Mouse (Mus musculus): ENCODE measurements around the gene Taok2.
"Not testable (repeated sequence)": the region's sequence is repeated elsewhere in the genome, so short reads cannot be mapped to it uniquely, and the experiment has no call there.

Taok2 gene

GRCm38 (mm10) chr7:126884286-126885164 lies at the start of gene Taok2:
Gene Taok2 (minus strand): TSS chr7:126884703.
- DNase-seq (ENCODE audit: extremely low read depth, low read depth, low spot score), result no peak

DNA sequence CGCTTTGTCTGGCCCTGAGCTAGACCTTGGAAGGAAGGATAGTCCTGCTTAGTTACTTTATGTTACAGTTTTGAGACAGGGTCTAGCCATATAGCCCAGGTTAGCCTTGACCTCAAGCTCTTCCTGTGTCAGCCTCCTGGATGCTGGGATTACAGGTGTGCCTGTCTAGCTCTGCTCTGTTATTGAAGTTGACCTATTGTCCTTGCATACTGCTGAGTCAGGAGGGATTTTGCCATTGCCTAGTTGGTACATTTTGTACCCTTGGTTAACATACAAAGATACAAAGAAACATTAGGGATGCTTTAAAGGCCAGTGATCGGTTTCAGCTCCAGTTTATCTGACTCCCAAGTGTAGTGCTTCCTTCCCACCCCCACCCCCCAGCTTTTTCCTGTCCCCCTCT lies 48.1 kb upstream of the Taok2 start:
- no peak for DNase-seq (ENCODE audit: extremely low read depth, low read depth, low spot score)

DNA sequence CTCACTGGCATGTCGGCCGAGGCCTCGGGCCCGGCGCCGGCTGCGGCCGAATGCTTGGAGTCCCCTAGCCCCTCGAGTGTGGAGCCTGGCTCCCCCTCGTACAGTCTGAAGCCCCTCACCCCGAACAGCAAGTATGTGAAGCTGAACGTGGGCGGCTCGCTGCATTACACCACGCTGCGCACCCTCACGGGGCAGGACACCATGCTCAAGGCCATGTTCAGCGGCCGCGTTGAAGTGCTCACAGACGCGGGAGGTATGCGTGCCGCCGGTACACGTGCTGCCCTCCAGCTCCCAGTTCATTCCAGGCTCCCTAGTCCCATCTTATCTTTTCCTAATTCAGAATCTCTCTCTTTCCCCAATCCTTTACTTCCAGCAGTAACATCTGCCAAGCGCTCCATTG lies 44.5 kb upstream of the Taok2 start:
- no peak for DNase-seq (ENCODE audit: extremely low read depth, low read depth, low spot score)

DNA sequence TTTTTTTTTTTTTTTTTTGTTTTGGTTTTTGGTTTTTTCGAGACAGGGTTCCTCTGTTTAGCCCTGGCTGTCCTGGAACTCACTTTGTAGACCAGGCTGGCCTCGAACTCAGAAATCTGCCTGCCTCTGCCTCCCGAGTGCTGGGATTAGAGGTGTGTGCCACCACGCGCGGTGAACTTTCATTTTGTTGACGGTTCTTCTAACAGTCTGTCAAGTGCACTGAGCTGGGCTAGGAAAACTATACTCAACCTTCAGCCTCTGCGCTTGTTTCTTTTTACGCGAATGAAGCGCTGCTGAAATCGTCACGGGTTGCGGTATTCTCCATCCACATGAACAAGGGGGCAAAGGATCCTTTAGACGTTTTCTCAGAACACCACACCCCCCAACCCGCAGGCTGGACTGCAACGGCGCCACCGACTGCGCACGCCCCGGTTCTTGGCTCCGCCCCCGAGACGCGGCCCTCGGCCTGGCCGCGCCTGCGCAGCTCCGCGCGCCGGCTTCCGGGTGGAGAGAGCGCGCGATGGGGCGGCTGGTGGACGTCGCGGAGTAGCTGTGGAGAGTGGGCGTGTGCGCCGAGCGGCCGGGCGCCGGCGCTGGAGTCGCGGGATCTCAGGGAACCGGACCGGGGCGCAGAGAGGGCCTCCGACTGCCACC lies 44.0 kb upstream of the Taok2 start, which contains the start of gene Kctd13:
Gene Kctd13 (plus strand): TSS at position 496 of the 654 bp plus-strand sequence.
- no peak for DNase-seq (ENCODE audit: extremely low read depth, low read depth, low spot score)

GRCm38 (mm10) chr7:126926299-126926698 lies 41.8 kb upstream of the Taok2 start:
- DNase-seq (ENCODE audit: extremely low read depth, low read depth, low spot score), result no peak

- no peak for DNase-seq (ENCODE audit: extremely low read depth, low read depth, low spot score)
Measured at GRCm38 (mm10) chr7:126923999-126924398, 39.5 kb upstream of the Taok2 start.

- DNase-seq (ENCODE audit: extremely low read depth, low read depth, low spot score), result no peak
Measured at GRCm38 (mm10) chr7:126922624-126923060, 38.1 kb upstream of the Taok2 start, which contains the start of gene Tmem219. Gene Tmem219 (minus strand): TSS chr7:126922917.

GRCm38 (mm10) chr7:126921563-126921962 lies 37.1 kb upstream of the Taok2 start:
- no peak for DNase-seq (ENCODE audit: extremely low read depth, low read depth, low spot score)

DNA sequence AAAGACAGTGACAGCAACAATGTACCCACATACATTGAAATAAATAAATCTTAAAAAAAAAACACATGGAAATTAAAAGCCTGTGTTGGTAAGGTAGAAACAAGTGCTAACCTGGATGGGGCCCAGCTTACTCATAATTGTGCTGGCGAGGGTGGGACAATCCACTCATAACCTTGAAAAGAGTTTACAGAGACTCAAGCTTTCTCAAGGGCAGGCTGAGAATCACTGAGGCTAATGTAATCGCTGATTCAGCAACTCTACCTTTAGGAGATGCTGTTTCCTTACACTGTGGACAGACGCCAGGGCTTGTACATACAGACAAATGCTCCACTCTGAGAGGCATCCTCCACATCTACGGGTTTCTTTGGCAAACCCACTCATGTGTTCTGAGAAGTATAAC lies 35.5 kb upstream of the Taok2 start:
- no peak for DNase-seq (ENCODE audit: extremely low read depth, low read depth, low spot score)

- not testable (repeated sequence) for DNase-seq (ENCODE audit: extremely low read depth, low read depth, low spot score)
Measured at GRCm38 (mm10) chr7:126918356-126918755, 33.9 kb upstream of the Taok2 start.

GRCm38 (mm10) chr7:126914844-126915243 lies 30.3 kb upstream of the Taok2 start:
- no peak for DNase-seq (ENCODE audit: extremely low read depth, low read depth, low spot score)

DNA sequence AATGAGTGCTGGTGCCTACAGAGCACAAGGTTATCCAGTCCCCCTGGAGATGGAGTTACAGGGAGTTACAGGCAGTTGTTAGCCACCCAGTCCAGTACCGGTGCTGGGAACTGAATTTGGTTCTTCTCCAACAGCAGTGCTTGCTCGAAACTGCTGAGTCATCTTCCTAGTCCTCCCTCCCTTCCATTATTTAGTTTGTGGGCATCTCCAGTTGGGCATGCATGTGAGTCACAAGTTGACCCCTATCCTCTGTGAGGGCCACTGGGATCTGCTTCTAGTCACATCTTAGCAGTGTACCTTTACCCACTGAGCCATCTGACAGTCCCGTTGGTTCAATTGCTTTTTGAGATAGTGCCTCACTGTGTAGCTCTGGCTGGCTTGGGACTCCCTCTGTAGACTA lies 21.1 kb upstream of the Taok2 start:
- DNase-seq (ENCODE audit: extremely low read depth, low read depth, low spot score), result no peak

- DNase-seq (ENCODE audit: extremely low read depth, low read depth, low spot score), result not testable (repeated sequence)
Measured at GRCm38 (mm10) chr7:126899781-126900180, 15.3 kb upstream of the Taok2 start.

DNA sequence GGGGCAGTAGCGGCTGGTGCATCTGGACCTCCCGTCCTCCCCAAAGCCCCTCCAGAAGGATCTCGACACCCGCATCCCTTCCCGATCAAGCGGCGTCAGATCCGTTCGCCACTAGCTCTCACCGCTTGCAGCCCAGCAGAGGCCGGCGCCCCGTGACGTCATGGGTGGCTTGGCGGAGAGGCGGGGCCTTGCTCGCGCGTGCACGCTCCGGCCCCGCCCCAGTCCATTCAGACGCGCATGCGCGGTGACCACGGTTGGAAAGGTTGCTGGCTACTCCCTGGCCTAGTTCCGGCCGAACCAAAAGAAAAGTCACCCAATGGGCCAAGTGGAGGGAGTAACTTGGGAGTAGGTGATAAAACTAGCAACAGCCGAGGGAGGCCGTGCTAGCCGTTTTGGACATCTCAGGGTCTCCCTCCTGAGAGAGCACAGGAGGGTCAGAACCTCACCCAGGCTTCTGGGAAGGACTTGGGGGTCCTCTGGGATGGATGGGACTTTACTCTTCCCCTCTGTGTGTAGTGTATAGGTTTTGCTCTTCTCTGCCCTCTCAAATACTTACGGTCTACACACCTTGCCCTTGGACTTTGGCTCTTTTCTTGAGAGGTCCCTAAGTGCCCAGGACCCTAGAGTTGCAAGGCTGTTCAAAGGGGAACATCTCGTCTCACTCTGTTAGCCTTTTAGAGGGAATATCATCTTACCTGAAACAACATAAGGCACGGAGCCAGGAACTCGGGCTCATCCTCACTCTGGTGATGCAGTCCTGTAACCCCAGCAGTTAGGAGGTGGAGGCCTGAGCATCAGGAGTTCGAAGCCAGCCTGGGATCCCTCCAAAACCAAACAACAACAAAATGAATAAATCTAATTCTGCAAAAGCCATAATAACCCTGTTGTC lies 13.8 kb upstream of the Taok2 start:
- DNase-seq (ENCODE audit: extremely low read depth, low read depth, low spot score), result no peak

- DNase-seq (ENCODE audit: extremely low read depth, low read depth, low spot score), result no peak
Measured at GRCm38 (mm10) chr7:126897390-126898101, 13.0 kb upstream of the Taok2 start.

DNA sequence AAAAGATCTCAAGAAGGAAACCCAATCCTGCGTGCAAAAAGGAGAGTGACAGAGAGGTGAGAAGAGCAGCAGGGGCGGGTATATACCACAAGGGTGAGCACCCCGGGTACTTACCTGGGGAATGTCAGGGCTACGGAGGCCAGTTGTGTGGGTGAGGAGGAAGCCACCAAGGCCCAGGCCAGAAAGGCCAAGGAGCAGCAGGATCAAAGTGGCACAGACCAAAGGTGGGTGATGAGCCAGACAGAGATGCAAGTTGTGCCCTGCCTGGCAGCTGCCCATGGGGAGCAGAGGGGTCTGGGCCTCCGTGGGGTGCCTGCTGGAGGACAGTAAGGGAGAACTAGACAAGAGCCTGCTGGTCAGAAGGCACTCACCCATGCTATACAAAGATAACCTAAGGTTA lies 12.4 kb upstream of the Taok2 start:
- no peak for DNase-seq (ENCODE audit: extremely low read depth, low read depth, low spot score)

DNA sequence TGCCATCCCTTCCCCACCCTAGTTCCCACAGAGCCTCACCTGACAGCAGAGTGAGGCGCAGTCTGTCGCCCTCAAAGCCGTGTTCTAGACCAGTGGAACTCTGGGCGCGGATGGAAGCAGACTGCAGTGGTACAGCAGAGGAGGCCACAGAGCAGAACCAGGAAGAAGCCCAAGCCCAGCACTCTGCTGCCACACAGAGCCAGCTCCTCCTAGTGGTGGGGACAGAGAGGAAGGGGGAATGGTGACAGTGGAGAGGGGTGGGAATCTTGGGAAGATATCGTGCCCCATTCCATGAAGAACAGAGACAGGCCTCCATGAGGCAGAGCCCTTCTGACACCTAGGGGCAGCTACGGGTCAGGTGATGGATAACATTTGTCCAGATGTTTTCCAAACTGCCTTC lies 4.3 kb upstream of the Taok2 start:
- DNase-seq (ENCODE audit: extremely low read depth, low read depth, low spot score), result no peak

GRCm38 (mm10) chr7:126887281-126887680 lies 2.8 kb upstream of the Taok2 start:
- no peak for DNase-seq (ENCODE audit: extremely low read depth, low read depth, low spot score)

GRCm38 (mm10) chr7:126883731-126884181 lies 747 bp downstream of the Taok2 start:
- no peak for DNase-seq (ENCODE audit: extremely low read depth, low read depth, low spot score)

DNA sequence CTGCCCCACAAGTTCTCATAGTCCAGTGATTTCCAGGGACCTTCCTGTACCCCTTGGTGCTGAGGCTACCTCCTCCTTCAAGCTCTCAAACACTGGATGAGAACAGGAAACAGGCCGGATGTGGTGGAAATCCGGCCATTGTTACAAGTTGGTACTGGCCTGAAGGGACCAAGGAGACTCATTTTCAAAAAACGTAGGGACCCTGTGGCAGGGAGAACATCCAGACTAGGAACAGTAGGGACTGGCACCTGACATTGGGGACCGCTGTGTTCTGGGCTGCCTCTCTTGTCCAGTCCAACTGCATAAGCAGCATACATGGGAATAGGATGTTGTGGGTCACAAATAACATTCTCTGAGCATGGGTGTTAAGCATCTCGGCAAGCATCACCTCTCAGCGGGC lies 3.5 kb downstream of the Taok2 start:
- DNase-seq (ENCODE audit: extremely low read depth, low read depth, low spot score), result no peak
